Mouse (Mus musculus) left cerebral cortex, adult 6 months (tissue): ENCODE data around the gene Sprr2k. TPM values are rescaled to one million over a fixed set of nuclear protein-coding genes. Genes with fewer than 3 reads are reported as not detected.

Source experiments
- long read RNA-seq, 2 experiments: library from polyadenylated mRNA; unstranded; transcript quantifications; one replicate each; pipeline ENCODE4 v2.0.0; 2019 to 2020
- polyA plus RNA-seq: library from polyadenylated mRNA; unstranded; fragments of <200 nt; fragmentation: Nextera tagmentation; gene quantifications from 2 replicates; pipeline ENCODE4 v1.2.3, GENCODE M21; 2021

Sprr2k gene
- polyA plus RNA-seq: not detected in 2 replicates
- long read RNA-seq, experiment 1: 0 reads
- long read RNA-seq, experiment 2: 0 reads

DNA sequence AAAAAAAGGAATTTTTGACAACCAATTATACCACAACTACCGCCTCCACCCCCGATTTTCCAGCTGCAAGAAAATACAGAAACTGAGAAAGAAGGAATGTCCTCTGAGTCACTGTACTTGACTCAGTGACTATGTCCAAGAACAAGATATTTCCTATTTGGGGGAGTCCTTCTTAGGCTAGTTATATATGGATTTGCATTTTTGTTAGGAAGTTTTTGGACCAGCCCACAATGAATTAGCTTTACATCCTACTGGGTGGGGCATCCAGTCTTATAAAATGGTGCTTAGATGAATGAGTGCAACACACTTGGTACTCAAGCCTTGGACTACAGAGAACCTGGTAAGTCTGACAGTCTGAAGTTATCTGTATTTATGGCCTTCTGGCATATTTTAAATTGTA is at the start of gene Sprr2k:
Sprr2k (plus strand) TSS at position 301 of the 400 bp plus-strand sequence.

DNA sequence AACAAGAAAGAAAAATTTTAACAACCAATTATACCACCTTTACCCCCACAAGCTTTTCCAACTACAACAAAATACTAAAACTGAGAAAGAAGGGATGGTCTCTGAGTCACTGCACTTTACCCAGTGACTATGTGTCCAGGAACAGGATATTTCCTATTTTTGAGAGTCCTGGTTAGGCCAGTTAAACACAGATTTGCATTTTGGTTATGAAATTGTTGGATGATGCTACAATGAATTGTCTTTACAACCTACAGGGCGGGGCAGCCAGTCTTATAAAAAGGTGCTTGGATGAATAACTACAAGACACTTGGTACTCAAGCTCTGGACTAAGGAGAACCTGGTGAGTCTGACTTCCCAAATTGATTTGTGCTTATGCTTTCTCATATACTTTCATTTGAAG is 47.0 kb upstream of the Sprr2k start, which contains the start of gene Sprr2h:
Sprr2h (plus strand) TSS at position 301 of the 400 bp plus-strand sequence.

DNA sequence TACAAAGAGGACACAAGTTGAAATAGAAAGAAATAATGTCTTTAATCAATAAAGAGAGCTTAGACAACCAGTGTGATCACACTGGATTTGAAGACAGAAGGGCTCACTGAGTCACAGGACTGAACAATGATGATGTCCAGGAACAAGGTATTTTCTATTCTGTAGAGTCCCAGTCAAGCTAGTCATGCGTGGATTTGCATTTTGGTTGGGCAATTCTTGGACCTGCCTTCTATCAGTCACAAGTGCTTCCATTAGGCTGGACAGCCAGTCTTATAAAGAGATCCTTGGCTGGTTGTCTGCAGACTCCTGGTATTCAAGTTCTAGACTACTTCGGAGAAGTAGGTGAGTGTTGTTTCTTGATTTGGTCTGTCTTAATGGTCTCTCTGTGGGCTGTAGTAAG is 24.7 kb upstream of the Sprr2k start, which contains the start of gene Sprr2i:
Sprr2i (plus strand) TSS at position 301 of the 400 bp plus-strand sequence.

DNA sequence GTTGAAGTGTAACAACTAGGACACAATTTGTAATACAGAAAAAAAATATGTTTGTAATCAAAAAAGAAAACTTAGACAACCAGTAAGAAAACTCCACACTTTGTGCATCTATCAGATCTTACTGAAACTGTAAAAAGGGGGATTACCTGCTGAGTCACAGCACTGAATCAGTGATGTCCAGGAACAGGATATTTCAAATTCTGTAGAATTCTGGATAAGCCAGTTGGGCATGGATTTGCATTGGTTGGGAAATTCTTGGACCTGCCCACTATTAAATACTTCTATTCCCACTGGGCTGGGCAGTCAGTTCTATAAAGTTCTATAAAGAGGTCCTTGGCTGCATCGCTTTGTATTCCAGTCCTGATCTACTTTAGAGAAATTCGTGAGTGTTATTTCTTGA is 14.6 kb upstream of the Sprr2k start, which contains the start of gene Sprr2j-ps:
Sprr2j-ps (plus strand) TSS at position 301 of the 400 bp plus-strand sequence.

DNA sequence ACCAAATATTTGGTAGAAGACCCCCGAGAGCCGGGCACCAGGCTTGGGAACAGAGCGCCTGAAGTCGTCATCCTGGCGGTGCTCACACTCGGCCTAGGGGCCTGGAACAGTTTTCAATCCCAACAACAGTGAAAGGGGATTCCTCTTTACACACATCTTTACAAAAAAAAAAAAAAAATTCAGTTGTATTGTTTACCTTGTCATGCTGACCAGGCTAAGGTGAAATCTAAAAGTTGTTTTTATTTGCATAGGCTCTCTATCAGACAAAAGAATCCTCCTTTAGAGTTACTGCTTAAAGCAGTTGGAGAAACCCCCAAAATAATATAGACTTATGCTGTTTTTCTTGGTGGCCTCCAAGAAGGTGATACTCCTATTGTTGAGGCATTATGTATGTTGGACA is 3.1 kb upstream of the Sprr2k start, which contains the start of gene Gm9774:
Gm9774 (minus strand) TSS at position 101 of the 400 bp plus-strand sequence.

DNA sequence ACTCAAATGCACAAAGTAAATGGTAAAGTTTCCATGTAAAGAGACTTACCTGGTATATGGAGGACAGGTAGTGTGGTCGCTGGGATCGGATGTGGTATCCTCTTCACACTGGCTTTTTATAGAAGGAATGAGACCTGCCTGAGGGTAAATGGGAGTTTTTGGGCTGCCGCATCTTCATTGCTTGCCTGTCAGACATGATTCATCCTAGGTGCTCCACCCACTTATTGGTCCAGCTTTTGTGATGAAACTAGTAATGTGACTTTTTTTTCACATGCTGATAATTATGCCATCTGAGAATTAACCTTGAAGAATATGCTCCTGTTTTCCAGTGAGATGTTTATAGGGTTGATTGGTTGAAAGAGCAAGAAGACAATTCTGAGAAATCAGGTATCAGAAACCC is 6.3 kb downstream of the Sprr2k start, which contains the start of gene Sprr1b:
Sprr1b (minus strand) TSS at position 101 of the 400 bp plus-strand sequence.

DNA sequence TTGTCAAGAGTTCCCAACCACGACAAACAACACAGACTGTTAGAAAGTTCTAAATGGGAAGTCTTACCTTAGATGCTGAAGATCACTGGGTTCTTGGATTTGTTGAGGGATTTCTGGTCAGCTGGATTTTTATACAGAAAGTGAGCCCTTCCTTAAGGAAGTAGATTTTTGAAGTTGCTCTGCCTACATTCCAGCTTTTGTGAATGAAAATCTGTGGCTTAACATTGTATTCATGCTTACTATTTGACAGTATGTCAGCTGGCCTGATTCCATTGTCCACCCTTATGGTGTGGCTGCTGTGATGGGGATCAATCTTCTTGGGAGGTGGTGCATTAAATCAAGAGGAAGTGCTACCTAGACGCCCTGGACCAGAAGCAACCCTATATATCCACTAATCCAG is 26.2 kb downstream of the Sprr2k start, which contains the start of gene Sprr3:
Sprr3 (minus strand) TSS at position 101 of the 400 bp plus-strand sequence.

Other genes starting within 250 kb of the Sprr2k start
- not detected in 2 replicates for gene Sprr2a1, start 216.8 kb upstream of the Sprr2k start, polyA plus RNA-seq
- gene Sprr2a2, start 216.7 kb upstream of the Sprr2k start, polyA plus RNA-seq: not detected in 2 replicates
- gene Sprr2a3, start 147.2 kb upstream of the Sprr2k start, polyA plus RNA-seq: not detected in 2 replicates
- gene Sprr2b, start 116.0 kb upstream of the Sprr2k start, polyA plus RNA-seq: not detected in 2 replicates
- not detected in 2 replicates for gene Sprr2d, start 93.4 kb upstream of the Sprr2k start, polyA plus RNA-seq
- not detected in 2 replicates for gene Sprr2e, start 80.4 kb upstream of the Sprr2k start, polyA plus RNA-seq
- gene Sprr2f, start 67.4 kb upstream of the Sprr2k start, polyA plus RNA-seq: not detected in 2 replicates
- gene Sprr2h, start 46.9 kb upstream of the Sprr2k start, polyA plus RNA-seq: not detected in 2 replicates
- not detected in 2 replicates for gene Sprr2i, start 24.6 kb upstream of the Sprr2k start, polyA plus RNA-seq
- not detected in 2 replicates for gene Sprr2j-ps, start 14.5 kb upstream of the Sprr2k start, polyA plus RNA-seq
- 1.4 and 1.7 TPM in 2 replicates for gene Gm9774, start 3.2 kb upstream of the Sprr2k start, polyA plus RNA-seq
- gene Sprr1b, start 6.2 kb downstream of the Sprr2k start, polyA plus RNA-seq: not detected in 2 replicates
- not detected in 2 replicates for gene Sprr3, start 26.1 kb downstream of the Sprr2k start, polyA plus RNA-seq
- gene Sprr1a, start 53.3 kb downstream of the Sprr2k start, polyA plus RNA-seq: 0.15 TPM in 1 of 2 replicates, not detected in the other
- gene Sprr4, start 67.9 kb downstream of the Sprr2k start, polyA plus RNA-seq: not detected in 2 replicates
- gene 2310046K23Rik, start 101.9 kb downstream of the Sprr2k start, polyA plus RNA-seq: not detected in 2 replicates
- gene Ivl, start 141.2 kb downstream of the Sprr2k start, polyA plus RNA-seq: not detected in 2 replicates
- gene Smcp, start 156.4 kb downstream of the Sprr2k start, polyA plus RNA-seq: not detected in 2 replicates
- gene 2210017I01Rik, start 174.9 kb downstream of the Sprr2k start, polyA plus RNA-seq: not detected in 2 replicates
- gene Lce6a, start 189.1 kb downstream of the Sprr2k start, polyA plus RNA-seq: not detected in 2 replicates
- not detected in 2 replicates for gene Lce1a1, start 215.7 kb downstream of the Sprr2k start, polyA plus RNA-seq
- not detected in 2 replicates for gene Lce1b, start 224.3 kb downstream of the Sprr2k start, polyA plus RNA-seq
- not detected in 2 replicates for gene Lce1a2, start 237.7 kb downstream of the Sprr2k start, polyA plus RNA-seq
- gene Lce1c, start 246.7 kb downstream of the Sprr2k start, polyA plus RNA-seq: not detected in 2 replicates